Mouse (Mus musculus): Measurements from ENCODE around the gene Sms.

The Sms gene
- long read RNA-seq, experiment 1, partial matches to known transcripts: 13 of 17 reads
- long read RNA-seq, experiment 1, other reads (novel, unspliced or antisense): 2 of 17 reads
- long read RNA-seq, experiment 2, partial matches to known transcripts: 12 of 22 reads
- long read RNA-seq, experiment 2, other reads (novel, unspliced or antisense): 6 of 22 reads

- intact Hi-C loops (cut with DNase I): loop anchor here (5.0 kb wide), 1 partner anchor 115 kb away; no protein-coding TSS in a partner anchor
These were observed at the start of gene Sms for GRCm38 (mm10) chrX:157491944-157492726. Gene Sms (minus strand): TSS chrX:157492287.

DNA sequence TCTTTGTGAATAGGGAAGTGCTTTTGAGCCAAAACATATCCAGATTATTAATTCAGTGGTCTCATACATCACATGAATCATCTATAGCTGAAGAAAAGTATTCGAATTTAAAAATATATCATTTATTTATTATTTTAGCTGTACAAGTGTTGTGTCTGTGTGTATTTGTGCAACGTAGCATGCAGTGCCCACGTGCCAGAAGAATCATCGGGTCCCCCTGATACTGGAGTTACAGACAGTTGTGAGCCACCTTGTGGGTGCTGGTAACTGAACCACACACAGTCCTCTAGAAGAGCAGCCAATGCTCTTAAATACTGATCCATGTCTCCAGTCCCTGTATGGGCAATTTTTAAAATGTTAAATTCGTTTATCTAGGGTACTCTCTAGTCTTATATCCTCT is 14.3 kb upstream of the Sms start:
- intact Hi-C loops (cut with DNase I): no loop called here

DNA sequence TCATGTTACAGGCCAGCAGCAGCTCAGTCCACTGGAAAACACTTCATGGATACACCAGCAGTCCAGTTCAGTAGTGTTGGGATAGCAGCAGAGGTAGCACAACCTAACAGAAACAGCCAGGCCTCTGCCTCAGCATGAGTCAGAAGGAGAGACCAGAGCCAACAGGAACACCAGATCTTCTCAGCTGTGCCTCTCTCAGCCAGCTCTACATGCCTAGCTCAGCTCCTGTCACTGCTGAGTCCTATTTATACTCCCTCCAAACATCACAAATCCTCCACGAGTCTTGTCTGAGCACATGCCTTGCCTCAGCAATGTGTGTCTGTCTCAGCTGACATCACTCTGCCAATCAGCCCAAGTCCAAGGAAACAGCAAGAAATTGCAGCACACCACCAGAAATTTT is 12.4 kb upstream of the Sms start:
- intact Hi-C loops (cut with DNase I): no loop called here

DNA sequence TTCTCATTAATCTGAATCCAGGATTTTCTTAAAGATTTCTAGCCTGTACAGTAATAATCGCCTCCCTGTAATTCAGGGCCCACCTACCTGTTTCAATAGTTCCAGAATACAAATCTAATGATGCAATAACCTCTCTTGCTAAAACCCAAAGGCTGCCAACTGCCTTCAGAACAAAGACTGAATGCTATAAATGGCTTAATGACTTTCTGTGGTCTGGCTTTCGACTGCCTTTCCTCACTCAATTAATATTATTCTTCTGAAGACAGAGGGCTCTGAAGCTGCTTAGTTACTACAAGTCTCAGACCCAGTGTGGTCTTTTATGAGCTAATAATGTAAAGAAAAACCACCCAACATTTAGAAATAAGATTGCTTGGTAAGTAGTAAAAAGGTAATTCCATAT is 9.8 kb upstream of the Sms start:
- intact Hi-C loops (cut with DNase I): no loop called here

DNA sequence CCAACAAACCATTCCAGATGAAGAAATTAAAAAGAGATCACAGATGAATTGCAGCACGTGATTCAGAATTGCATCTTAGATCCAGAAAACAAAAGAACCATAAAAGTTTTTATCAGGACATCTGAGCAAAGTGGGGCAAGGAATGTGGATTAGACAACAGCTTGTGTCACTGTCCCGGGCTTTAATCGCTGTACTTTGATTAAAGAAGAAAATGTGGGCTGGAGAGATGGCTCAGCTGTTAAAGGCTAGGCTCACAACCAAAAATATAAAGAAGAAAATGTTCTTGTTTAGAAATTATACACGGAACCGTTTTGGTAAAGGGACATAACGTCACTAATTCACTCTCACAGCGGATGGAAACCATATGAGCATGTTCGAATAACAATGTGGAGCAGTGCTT is 7.9 kb upstream of the Sms start:
- intact Hi-C loops (cut with DNase I): no loop called here

DNA sequence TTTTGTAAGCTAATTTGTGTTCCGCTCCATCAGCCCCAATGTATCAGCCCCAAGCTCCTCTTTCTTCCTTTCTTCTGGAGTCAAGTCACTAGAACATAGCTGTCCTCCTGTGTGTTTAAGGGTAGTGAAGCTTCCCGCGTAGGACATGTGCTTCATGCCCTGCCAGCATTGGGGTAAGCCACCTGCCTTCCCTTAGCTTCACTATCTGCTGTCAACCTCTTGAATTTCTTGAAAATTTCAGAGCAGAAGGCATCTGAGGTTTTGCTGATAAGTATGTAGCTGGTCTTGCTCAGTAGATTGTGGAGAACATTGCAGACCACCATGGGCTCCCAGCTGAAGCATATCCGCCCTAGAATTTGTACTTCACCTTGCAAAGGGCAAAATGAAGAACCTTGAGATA is 1.1 kb upstream of the Sms start:
- intact Hi-C loops (cut with DNase I): loop anchor here (5.0 kb wide), 1 partner anchor 114 kb away; no protein-coding TSS in a partner anchor

DNA sequence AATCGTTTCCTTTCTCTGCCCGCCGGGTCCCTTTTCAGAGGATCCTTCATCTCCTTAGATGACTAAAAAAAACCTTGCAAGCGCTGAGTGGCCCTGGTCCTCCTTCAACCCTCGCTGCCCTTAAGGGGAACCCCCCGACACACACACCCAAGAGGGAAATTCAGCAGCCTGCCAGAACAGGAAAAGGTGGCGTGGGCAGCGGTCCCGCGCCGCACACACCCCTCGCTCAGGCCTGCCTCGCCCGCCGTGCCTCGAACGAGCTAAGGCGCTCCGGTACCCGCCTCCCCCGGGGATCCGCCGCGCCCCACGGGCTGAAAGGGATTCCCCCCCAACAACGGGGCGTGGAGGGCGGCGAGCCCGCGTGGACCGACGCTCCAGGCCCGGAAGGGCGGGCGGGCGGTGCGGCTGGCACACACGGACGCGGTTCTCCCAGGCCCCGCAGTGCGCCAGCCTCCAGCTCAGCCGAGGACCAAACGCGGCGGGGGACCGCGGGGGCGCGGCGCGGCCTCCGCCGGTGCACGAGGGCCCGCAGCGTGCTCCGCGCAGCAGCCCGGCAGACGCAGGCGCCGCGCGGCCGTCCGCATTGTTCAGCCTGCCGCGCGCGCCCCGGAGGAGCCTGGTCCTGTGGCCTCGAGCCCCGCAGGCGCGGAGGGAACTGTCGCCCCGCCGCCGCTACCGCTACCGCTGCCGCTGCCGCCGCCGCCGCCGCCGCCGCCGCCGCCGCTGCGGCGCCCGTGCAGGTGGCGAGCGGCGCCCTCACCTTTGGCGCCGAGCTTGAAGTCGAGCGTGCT is 747 bp downstream of the Sms start:
- intact Hi-C loops (cut with DNase I): loop anchor here (5.0 kb wide), 1 partner anchor 116 kb away; no protein-coding TSS in a partner anchor

DNA sequence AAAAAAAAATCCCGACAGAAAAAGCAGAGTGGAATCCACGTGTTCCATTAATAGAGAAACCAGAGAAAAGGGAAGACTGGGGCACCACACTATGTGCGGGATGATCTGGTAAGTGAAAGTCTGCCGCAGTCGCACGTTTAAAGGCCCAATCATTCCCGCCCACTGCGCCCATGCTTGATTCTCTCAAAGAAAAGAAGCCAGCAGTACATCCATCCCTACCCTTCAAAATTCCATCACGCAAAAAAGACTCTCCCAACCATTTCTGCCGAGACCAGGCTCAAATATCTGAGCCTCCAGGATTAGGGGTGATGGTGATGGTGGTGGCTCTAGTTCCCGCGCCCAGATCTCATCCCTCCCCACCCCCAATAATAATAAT is 1.3 kb downstream of the Sms start:
- intact Hi-C loops (cut with DNase I): loop anchor here (5.0 kb wide), 1 partner anchor 117 kb away; no protein-coding TSS in a partner anchor

- intact Hi-C loops (cut with DNase I): loop anchor here (5.0 kb wide), 1 partner anchor 117 kb away; no protein-coding TSS in a partner anchor
These were observed 2.0 kb downstream of the Sms start for GRCm38 (mm10) chrX:157489871-157490721.

DNA sequence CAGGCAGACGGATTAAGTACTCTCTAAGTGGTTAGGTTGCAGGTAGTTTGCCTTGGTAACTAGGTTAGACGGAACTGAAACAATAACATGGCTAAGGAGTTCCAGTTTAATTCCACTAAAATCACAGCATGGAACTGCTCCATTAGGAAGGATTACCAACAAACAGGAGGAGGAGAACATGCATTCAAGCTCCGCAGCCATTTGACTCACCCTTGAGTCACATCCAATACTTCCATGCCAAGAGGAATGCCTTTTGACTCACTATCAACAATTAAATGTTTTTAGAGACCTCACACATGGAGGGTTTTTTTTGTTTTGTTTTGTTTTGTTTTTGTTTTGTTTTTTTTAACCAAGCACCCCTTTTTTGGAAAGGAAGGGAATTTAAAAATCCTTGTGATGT is 3.3 kb downstream of the Sms start:
- intact Hi-C loops (cut with DNase I): no loop called here

GRCm38 (mm10) chrX:157486765-157487164 is 5.3 kb downstream of the Sms start:
- intact Hi-C loops (cut with DNase I): no loop called here

GRCm38 (mm10) chrX:157482842-157483241 is 9.2 kb downstream of the Sms start:
- intact Hi-C loops (cut with DNase I): no loop called here

GRCm38 (mm10) chrX:157481860-157482259 is 10.2 kb downstream of the Sms start:
- intact Hi-C loops (cut with DNase I): no loop called here

DNA sequence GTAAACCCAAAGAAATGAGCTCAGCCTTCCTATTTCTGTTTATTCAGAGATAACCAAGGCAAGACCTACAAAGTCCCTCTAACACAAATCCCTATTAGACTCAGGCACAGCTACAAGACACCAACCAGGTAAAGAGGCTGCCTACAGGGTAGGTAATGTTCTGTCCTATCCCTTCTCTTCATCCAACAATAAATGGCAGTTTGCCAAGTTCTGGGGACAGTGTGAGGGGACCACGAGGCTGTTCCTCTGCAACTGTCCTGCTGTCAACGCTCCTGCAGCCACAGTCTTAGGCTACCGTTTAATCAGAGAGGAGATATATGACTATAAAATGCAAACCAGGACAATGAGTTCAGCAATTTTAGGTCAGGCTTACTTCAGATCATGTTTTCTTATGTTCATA is 14.8 kb downstream of the Sms start:
- intact Hi-C loops (cut with DNase I): no loop called here

DNA sequence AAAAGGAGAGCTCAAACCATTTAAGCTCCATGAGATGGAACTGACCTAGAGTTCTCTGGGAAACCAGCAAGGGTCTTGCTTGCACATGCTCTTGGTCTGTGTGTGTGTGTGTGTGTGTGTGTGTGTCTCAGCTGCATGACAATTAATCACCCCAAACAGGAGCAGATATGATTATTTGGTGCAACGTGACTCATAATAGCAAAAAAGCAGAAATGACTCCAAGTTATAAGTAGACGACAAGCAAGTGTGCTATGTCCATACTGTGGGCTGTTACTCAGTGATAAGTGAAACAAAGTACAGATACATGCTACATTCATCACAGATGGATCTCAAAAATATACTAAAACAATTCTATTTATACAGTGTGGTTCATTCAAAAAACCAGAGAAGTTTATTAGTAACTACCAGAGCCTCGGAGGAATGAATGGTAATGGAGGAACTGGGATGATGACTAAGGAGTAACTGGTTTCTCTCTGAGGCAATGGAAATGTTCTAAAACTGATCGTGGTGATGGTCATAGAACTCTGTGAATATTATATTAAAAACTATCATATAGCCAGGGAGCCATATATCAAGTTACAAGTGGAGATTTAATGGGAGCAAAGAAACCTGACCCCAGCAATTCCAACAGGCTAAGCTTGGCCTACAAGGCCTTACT is 15.8 kb downstream of the Sms start:
- intact Hi-C loops (cut with DNase I): no loop called here

DNA sequence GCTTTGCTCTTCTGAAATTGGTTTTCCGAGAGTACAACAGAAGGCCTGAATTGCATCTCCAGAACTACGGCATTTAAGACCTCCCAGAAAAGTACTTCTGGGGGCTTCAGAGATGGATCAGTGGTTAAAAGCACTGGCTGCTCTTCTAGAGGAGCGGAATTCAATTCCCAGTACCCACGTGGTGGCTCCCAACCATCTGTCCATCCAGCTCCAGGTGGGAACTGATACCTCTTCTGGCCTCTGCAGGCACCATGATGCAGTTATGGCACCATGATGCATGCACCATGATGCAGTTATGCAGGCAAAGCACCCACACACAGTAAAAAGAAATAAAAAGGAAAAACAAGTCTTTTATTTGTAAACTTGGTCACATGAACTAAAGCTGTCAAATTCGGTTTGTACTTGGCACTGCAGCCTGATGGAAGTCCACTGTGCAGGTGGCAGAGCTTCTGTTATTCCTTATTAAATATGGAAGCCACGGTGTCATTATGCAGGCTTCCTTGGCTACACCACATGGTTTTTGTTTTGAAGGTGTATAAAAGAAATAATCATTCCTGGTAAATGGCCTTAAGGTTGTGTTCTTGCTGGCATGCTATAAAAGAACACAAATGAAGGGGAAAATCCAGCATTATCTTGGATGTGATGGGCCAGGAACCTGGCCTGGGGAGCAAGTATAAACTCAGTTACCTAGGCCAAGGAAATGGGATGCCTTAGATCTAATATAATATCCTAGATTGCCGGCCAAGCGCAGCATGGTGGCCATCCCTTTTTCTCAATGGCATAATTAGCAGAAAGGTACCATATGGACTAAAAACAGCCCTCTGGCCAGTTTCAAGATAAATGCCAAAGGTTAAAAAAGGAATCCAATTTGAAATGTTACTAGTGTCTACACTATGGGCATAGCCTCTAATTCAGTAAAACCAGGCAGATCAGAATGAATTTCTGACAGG is 20.1 kb downstream of the Sms start:
- intact Hi-C loops (cut with DNase I): no loop called here

GRCm38 (mm10) chrX:157468795-157469194 is 23.3 kb downstream of the Sms start:
- intact Hi-C loops (cut with DNase I): no loop called here

DNA sequence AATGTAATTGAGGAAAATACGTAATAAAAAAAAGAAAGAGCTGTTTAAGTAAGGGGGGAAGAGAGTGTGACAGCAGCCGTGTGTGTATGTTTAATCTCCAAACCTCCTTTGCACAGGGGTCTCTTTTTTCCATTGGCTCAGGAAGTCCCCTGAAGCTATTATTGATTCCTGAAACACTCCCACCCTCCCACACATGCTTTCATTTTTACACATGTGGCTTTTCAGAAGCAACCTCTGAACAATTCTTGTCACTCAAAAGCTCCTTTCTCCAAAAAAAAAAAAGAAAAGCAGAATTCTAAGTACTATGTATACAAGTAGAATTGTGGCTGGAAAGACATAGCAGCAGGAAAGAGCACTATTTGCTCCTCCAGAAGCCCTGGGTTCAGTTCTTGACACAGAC is 24.0 kb downstream of the Sms start:
- intact Hi-C loops (cut with DNase I): no loop called here

GRCm38 (mm10) chrX:157465949-157466348 is 26.1 kb downstream of the Sms start:
- intact Hi-C loops (cut with DNase I): no loop called here
